Mouse (Mus musculus): Measurements from ENCODE around the gene Chd5.

GRCm38 (mm10) chr4:152360855-152361254 lies 22.4 kb downstream of the Chd5 start:
- TF ChIP-seq POLR2A (IDR thresholded peaks at IDR 0.05; ENCODE audit: borderline replicate concordance, control insufficient read depth, low read depth, low read length), result no peak
- no peak for TF ChIP-seq CTCF (IDR thresholded peaks at IDR 0.05; ENCODE audit: control insufficient read depth, insufficient read depth, low read length)

All from bone marrow, adult 2 months (tissue).